Mouse (Mus musculus) B cell, adult 2 months (primary cell): ENCODE measurements around the gene BC029722.

Source experiments
- DNase-seq, 2 experiments: peaks; one replicate each; pipeline ENCODE4 v3.0.0; 2022

Gene BC029722

GRCm38 (mm10) chr2:155778004-155778403, 41.2 kb downstream of the BC029722 start:
- DNase-seq: no peak

GRCm38 (mm10) chr2:155777688-155777985, 41.6 kb downstream of the BC029722 start:
- DNase-seq: no peak

- no peak for DNase-seq
Observed at GRCm38 (mm10) chr2:155776824-155777687, 42.2 kb downstream of the BC029722 start.

GRCm38 (mm10) chr2:155775685-155776263, 43.5 kb downstream of the BC029722 start:
- DNase-seq: peak; percentile 50 to 57

- no peak for DNase-seq
Observed at GRCm38 (mm10) chr2:155774927-155775684, 44.1 kb downstream of the BC029722 start, which contains the start of gene Mmp24. Mmp24 (plus strand) TSS chr2:155775342.

- DNase-seq: no peak
Observed at GRCm38 (mm10) chr2:155774261-155774926, 44.8 kb downstream of the BC029722 start.

GRCm38 (mm10) chr2:155773664-155774063, 45.6 kb downstream of the BC029722 start:
- DNase-seq: no peak
